Mouse (Mus musculus): ENCODE results near the gene Pla2g4b. TPM values are rescaled to one million over a fixed set of nuclear protein-coding genes. Genes with fewer than 3 reads are reported as not detected.

The Pla2g4b gene
- total and polyA plus RNA-seq, 2 experiments from 2014 or later: 0.20 TPM; not detected in 1

DNA sequence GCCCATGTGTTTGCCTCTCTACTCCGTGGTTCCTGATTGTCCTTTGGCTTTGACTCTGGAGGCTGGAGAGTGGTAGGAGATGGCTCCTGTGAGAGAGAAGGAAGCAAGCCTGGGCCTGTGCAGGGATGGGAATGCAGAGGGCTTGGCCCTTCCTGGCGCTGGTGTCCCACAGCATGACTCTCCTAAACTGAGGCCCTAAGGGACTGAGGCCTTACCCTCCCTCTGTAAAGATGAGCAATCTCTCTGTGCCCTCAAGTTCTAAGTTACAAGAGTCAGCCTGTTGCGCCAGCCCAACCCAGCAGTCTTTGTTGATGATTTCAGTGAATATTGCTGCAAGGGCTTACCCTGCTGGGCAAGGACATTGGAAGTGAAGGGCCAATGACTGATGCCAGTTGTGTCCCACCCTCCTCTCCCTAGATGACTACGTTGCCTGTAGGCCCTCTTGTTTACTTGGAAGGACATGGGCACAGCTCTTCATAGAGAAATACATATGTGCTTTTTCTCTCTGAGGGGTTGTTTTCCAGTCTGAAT lies 25.5 kb upstream of the Pla2g4b start:
- no peak for DNase-seq (ENCODE audit: low spot score)
- Histone ChIP-seq H3K4me2 (ENCODE audit: low read depth, low read length) (no peak overlapping the region), H3K4me3 (ENCODE audit: low read depth, low read length) (no peak overlapping the region), H3K27ac (ENCODE audit: low read depth) (no peak overlapping the region), H3K9me3 (replicated peaks; ENCODE audit: control insufficient read depth, low read length) (no peaks in the 10 kb centered on the region), H3K4me1 (ENCODE audit: control insufficient read depth, insufficient read depth) (no peaks in the 10 kb centered on the region), H3K27me3 (ENCODE audit: control insufficient read depth, insufficient read depth, low read length) (no peaks in the 10 kb centered on the region), H3K36me3 (replicated peaks; ENCODE audit: control insufficient read depth, insufficient read depth, low read length) (no peaks in the 10 kb centered on the region), H3K9ac (replicated peaks; ENCODE audit: low read depth, low read length) (no peak overlapping the region)
- no peak for TF ChIP-seq CTCF (IDR thresholded peaks at IDR 0.05; ENCODE audit: low read depth)
- TF ChIP-seq EP300 (IDR thresholded peaks at IDR 0.05; ENCODE audit: low read depth): no peak
- WGBS: 74% methylated on average over 4 of the region's 4 CpGs
- no peak for ATAC-seq (ENCODE audit: insufficient read depth, low read depth)

DNA sequence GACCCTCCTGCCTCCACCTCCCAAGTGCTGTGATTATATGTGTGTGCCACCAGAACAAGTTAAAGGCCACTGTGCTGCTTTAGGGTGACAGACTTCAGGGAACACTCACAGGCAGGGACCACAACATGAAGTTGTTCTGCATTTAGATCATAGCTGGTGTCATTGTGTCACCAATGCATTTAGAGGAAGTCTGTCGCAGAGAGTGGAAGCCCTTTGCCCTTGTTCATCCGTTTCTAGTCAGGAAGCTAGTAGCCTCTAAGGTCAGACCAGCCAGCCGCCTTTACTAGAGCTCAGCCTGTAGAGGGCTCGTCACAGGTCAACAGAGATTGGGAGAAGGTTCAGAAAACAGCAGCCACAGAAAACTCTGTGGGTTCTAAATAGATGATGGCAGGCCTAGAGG lies 24.5 kb upstream of the Pla2g4b start:
- ATAC-seq (ENCODE audit: insufficient read depth, low read depth): no peak
- no peaks in the 10 kb centered on the region for H3K27me3 ChIP-seq (ENCODE audit: control insufficient read depth, insufficient read depth, low read length)
- peak; percentile 46 for DNase-seq (ENCODE audit: low spot score)
- H3K27ac ChIP-seq (ENCODE audit: low read depth): no peak overlapping the region
- WGBS: 47% methylated on average over 4 of the region's 4 CpGs
- H3K9me3 ChIP-seq (replicated peaks; ENCODE audit: control insufficient read depth, low read length): no peaks in the 10 kb centered on the region
- no peaks in the 10 kb centered on the region for H3K4me1 ChIP-seq (ENCODE audit: control insufficient read depth, insufficient read depth)
- TF ChIP-seq EP300 (IDR thresholded peaks at IDR 0.05; ENCODE audit: low read depth) (no peak), CTCF (IDR thresholded peaks at IDR 0.05; ENCODE audit: low read depth) (no peak)
- no peak overlapping the region for H3K9ac ChIP-seq (replicated peaks; ENCODE audit: low read depth, low read length)
- H3K4me2 ChIP-seq (ENCODE audit: low read depth, low read length): no peak overlapping the region
- H3K4me3 ChIP-seq (ENCODE audit: low read depth, low read length): no peak overlapping the region
- peaks cover 7% of the 10 kb centered on the region; the same call in 1 of the 2 replicates for H3K36me3 ChIP-seq (replicated peaks; ENCODE audit: control insufficient read depth, insufficient read depth, low read length)

DNA sequence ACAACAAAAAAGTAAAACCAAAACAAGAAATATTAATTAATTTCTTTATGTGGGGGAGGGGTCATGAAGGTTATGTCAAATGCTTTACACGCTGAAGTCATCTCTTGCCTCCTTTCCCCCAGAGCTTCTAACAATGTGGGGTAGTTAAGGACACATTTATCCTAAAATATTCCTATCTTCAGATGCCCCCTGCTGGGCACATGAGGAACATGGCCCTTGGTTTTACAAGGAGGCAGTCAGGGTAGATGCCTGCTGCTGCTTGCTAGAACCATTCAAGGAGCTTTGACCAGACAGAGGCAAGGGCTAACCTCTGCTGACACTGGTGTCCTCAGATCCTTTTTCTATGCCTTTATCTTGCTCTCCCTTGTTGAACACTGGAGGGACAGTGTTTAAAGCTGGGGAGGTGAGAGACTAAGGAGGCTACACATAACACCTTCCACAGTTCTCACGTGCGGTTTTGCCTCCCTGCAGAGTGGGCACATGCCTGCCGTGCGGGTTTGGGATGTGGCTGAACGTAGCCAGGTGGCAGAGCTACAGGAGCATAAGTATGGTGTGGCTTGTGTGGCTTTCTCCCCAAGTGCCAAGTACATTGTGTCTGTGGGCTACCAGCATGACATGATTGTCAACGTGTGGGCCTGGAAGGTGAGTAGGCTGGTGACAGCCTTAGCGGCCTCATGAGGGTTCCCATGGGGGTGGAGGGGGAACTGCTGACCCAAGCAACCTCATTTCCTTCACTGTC lies 21.6 kb upstream of the Pla2g4b start:
- 68% methylated on average over 8 of the region's 8 CpGs for WGBS
- Histone ChIP-seq H3K4me3 (ENCODE audit: low read depth, low read length) (no peak overlapping the region), H3K9ac (replicated peaks; ENCODE audit: low read depth, low read length) (no peak overlapping the region), H3K36me3 (replicated peaks; ENCODE audit: control insufficient read depth, insufficient read depth, low read length) (peaks cover 22% of the 10 kb centered on the region), H3K27ac (ENCODE audit: low read depth) (no peak overlapping the region), H3K4me1 (ENCODE audit: control insufficient read depth, insufficient read depth) (no peaks in the 10 kb centered on the region), H3K4me2 (ENCODE audit: low read depth, low read length) (no peak overlapping the region), H3K27me3 (ENCODE audit: control insufficient read depth, insufficient read depth, low read length) (no peaks in the 10 kb centered on the region), H3K9me3 (replicated peaks; ENCODE audit: control insufficient read depth, low read length) (no peaks in the 10 kb centered on the region)
- TF ChIP-seq CTCF (IDR thresholded peaks at IDR 0.05; ENCODE audit: low read depth) (peak; percentile 79), EP300 (IDR thresholded peaks at IDR 0.05; ENCODE audit: low read depth) (no peak)
- DNase-seq (ENCODE audit: low spot score) (peak; percentile 70), ATAC-seq (ENCODE audit: insufficient read depth, low read depth) (peak; percentile 75)

DNA sequence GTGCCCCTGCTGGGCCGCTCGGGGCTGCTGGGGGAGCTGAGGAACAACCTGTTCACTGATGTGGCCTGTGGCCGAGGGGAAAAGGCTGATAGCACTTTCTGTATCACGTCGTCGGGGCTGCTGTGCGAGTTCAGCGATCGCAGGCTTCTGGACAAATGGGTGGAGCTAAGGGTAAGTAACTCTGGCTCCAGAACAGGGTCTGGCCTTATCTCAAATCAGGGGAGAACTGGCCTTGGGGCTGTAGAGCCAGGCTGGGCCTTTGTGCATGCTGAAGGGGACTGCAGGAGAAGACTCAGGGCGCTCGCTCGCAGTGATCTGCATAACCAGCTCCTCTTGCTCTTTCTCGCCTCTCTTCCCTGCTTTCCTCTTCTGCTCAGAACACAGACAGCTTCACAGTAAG lies 20.3 kb upstream of the Pla2g4b start:
- Histone ChIP-seq H3K4me2 (ENCODE audit: low read depth, low read length) (no peak overlapping the region), H3K9me3 (replicated peaks; ENCODE audit: control insufficient read depth, low read length) (no peaks in the 10 kb centered on the region), H3K27ac (ENCODE audit: low read depth) (no peak overlapping the region), H3K4me1 (ENCODE audit: control insufficient read depth, insufficient read depth) (no peaks in the 10 kb centered on the region), H3K4me3 (ENCODE audit: low read depth, low read length) (no peak overlapping the region), H3K27me3 (ENCODE audit: control insufficient read depth, insufficient read depth, low read length) (no peaks in the 10 kb centered on the region), H3K36me3 (replicated peaks; ENCODE audit: control insufficient read depth, insufficient read depth, low read length) (peaks cover 35% of the 10 kb centered on the region), H3K9ac (replicated peaks; ENCODE audit: low read depth, low read length) (no peak overlapping the region)
- 51% methylated on average over 13 of the region's 13 CpGs for WGBS
- ATAC-seq (ENCODE audit: insufficient read depth, low read depth) (no peak), DNase-seq (ENCODE audit: low spot score) (no peak)
- no peak for TF ChIP-seq CTCF (IDR thresholded peaks at IDR 0.05; ENCODE audit: low read depth)
- no peak for TF ChIP-seq EP300 (IDR thresholded peaks at IDR 0.05; ENCODE audit: low read depth)

DNA sequence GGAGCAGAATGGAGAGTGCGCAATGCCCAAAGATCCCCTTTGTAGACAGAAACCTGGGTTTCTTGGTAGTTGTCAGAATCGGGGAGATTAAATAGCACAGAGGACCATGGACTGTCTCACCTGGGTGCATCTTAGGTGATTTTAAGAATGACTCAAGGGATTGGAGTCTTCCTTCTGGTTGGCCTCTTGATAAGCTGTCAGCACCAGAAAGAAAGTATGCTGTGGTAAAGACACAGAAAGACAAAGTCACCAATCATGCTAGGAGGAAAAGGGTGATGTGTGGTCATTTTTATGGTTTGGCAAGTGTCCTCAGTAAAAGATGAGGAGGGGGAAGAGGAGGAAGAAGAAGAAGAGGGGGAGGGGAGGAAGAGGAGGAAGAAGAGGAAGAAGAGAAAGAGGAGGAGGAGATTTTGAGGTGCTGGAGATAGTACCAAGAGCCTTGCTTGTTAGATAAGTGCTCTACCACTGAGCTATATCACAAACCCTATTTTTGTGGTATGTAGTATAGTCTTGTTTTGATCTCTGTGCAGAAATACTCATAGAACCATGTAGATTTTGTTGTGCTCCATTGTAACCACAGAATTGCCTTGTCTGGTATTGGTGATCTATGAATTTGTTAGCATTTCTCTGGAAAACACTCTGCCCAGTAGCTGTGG lies 19.3 kb upstream of the Pla2g4b start:
- H3K36me3 ChIP-seq (replicated peaks; ENCODE audit: control insufficient read depth, insufficient read depth, low read length): peaks cover 43% of the 10 kb centered on the region
- TF ChIP-seq EP300 (IDR thresholded peaks at IDR 0.05; ENCODE audit: low read depth) (no peak), CTCF (IDR thresholded peaks at IDR 0.05; ENCODE audit: low read depth) (no peak)
- WGBS: 88% methylated on average over 2 of the region's 2 CpGs
- H3K4me3 ChIP-seq (ENCODE audit: low read depth, low read length): no peak overlapping the region
- DNase-seq (ENCODE audit: low spot score) (no peak), ATAC-seq (ENCODE audit: insufficient read depth, low read depth) (no peak)
- H3K27ac ChIP-seq (ENCODE audit: low read depth): no peak overlapping the region
- no peak overlapping the region for H3K4me2 ChIP-seq (ENCODE audit: low read depth, low read length)
- no peaks in the 10 kb centered on the region for H3K27me3 ChIP-seq (ENCODE audit: control insufficient read depth, insufficient read depth, low read length)
- H3K9me3 ChIP-seq (replicated peaks; ENCODE audit: control insufficient read depth, low read length): no peaks in the 10 kb centered on the region
- no peak overlapping the region for H3K9ac ChIP-seq (replicated peaks; ENCODE audit: low read depth, low read length)
- no peaks in the 10 kb centered on the region for H3K4me1 ChIP-seq (ENCODE audit: control insufficient read depth, insufficient read depth)
